Mouse (Mus musculus): Measurements from ENCODE around the gene Acly.

DNA sequence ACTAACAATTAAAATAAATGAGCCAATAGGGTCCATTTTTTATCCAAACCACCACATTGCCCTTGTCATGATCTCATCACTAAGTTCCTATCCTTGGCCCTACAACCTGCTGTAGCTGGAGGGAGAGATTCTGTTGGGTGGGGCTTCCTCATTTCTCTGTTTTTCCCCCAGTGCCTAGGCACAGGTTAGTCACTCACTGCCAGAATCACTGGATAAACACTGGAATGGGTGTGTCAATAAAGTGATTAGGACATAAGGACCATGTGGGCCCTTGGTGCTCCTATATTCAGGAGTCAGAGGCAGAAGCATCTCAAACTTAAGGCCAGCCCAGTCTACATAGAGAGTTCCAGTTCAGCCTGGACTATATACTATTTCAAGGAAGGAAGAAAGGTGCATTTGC, 8.7 kb upstream of the Acly start:
- TF ChIP-seq CTCF (IDR thresholded peaks at IDR 0.05; ENCODE audit: extremely low read depth, insufficient read depth, low read length), result no peak
- TF ChIP-seq POLR2A (IDR thresholded peaks at IDR 0.05; ENCODE audit: extremely low read depth, insufficient read depth, low read length), result no peak
